Mouse (Mus musculus): Measurements from ENCODE around the gene Dscaml1. TPM values are rescaled to one million over a fixed set of nuclear protein-coding genes. Genes with fewer than 3 reads are reported as not detected.
"Not testable (repeated sequence)": the region's sequence is repeated elsewhere in the genome, so short reads cannot be mapped to it uniquely, and the experiment has no call there.

Gene Dscaml1
- polyA plus RNA-seq, 1 experiment from 2014 or later: 0.55 TPM

DNA sequence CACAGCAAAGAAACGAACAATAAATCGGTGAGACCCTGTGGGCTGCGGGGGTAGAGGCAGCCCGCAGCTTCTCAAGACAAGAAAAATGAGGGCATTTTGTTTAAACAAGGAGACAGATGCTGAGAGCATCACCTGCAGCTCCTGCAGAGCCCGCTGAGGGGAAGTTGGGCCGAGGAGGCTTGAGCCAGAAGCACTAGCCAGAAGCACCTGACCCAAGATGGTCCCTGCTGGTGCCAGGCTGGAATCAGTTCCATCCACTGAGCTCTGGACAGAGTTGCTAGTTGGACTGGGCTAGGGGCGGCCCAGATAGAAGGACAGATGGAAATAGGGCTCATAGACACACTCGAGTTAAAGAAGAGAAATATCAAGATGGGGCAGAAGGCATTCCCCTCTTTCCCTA, 340.7 kb downstream of the Dscaml1 start:
- Histone ChIP-seq H3K36me3 (ENCODE audit: control insufficient read depth, insufficient read depth, low read length) (peaks cover 24% of the 10 kb centered on the region), H3K27me3 (ENCODE audit: control insufficient read depth, insufficient read depth, low read length) (no peaks in the 10 kb centered on the region), H3K9ac (ENCODE audit: low read length) (no peak overlapping the region), H3K4me1 (ENCODE audit: control insufficient read depth in 2 of 2, insufficient read depth in 2 of 2, low read length in 2 of 2) (peaks cover 0 to 2% of the 10 kb centered on the region in 2 experiments; a peak in 1 of 4 replicates), H3K4me2 (ENCODE audit: low read length) (no peak overlapping the region), H3K4me3 (ENCODE audit: control insufficient read depth in 1 of 2, insufficient read depth in 1 of 2, low read depth in 1 of 2, low read length in 2 of 2) (no peak overlapping the region), H3K9me3 (ENCODE audit: control insufficient read depth, low read length) (no peaks in the 10 kb centered on the region), H3K27ac (replicated peaks in 1 of 2; ENCODE audit: control insufficient read depth in 1 of 2, insufficient read depth in 1 of 2, low read depth in 2 of 2, low read length in 2 of 2) (no peak overlapping the region)
- 90% methylated on average over 8 of the region's 8 CpGs for WGBS
- ATAC-seq (ENCODE audit: insufficient number of reproducible peaks, insufficient read depth, low FRiP score, low read depth): no peak

- 68% methylated on average over 17 of the region's 18 CpGs for WGBS
- ATAC-seq (ENCODE audit: insufficient number of reproducible peaks, insufficient read depth, low FRiP score, low read depth): no peak
- peaks cover 0 to 2% of the 10 kb centered on the region in 2 experiments; a peak in 1 of 4 replicates for H3K4me1 ChIP-seq (ENCODE audit: control insufficient read depth in 2 of 2, insufficient read depth in 2 of 2, low read length in 2 of 2)
- H3K4me2 ChIP-seq (ENCODE audit: low read length): no peak overlapping the region
- no peaks in the 10 kb centered on the region for H3K27me3 ChIP-seq (ENCODE audit: control insufficient read depth, insufficient read depth, low read length)
- peaks cover 30% of the 10 kb centered on the region for H3K36me3 ChIP-seq (ENCODE audit: control insufficient read depth, insufficient read depth, low read length)
- no peaks in the 10 kb centered on the region for H3K9me3 ChIP-seq (ENCODE audit: control insufficient read depth, low read length)
- no peak overlapping the region for H3K4me3 ChIP-seq (ENCODE audit: control insufficient read depth in 1 of 2, insufficient read depth in 1 of 2, low read depth in 1 of 2, low read length in 2 of 2)
- no peak overlapping the region for H3K9ac ChIP-seq (ENCODE audit: low read length)
- no peak overlapping the region for H3K27ac ChIP-seq (replicated peaks in 1 of 2; ENCODE audit: control insufficient read depth in 1 of 2, insufficient read depth in 1 of 2, low read depth in 2 of 2, low read length in 2 of 2)
These were observed 342.0 kb downstream of the Dscaml1 start for GRCm38 (mm10) chr9:45768421-45768820.

DNA sequence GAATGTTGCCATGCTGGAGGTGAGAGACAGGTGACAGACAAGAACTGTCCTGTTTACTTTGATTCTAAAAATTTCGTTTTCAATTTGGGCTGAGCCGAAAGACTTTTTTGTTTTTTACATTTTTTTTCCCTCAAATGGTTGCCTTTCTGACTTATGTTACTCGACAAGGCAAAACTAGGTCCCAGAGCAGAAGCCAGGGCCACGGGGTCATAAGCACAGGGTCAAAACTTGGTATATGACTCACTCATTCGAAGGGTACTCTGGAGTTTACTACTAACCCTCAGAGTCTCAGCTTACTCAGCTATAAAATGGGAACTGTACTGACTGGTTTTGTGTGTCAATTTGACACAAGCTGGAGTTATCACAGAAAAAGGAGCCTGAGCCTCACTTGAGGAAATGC, 343.2 kb downstream of the Dscaml1 start:
- peaks cover 0 to 2% of the 10 kb centered on the region in 2 experiments; a peak in 1 of 4 replicates for H3K4me1 ChIP-seq (ENCODE audit: control insufficient read depth in 2 of 2, insufficient read depth in 2 of 2, low read length in 2 of 2)
- no peak overlapping the region for H3K4me3 ChIP-seq (ENCODE audit: control insufficient read depth in 1 of 2, insufficient read depth in 1 of 2, low read depth in 1 of 2, low read length in 2 of 2)
- H3K9ac ChIP-seq (ENCODE audit: low read length): no peak overlapping the region
- ATAC-seq (ENCODE audit: insufficient number of reproducible peaks, insufficient read depth, low FRiP score, low read depth): no peak
- H3K27ac ChIP-seq (replicated peaks in 1 of 2; ENCODE audit: control insufficient read depth in 1 of 2, insufficient read depth in 1 of 2, low read depth in 2 of 2, low read length in 2 of 2): no peak overlapping the region
- H3K9me3 ChIP-seq (ENCODE audit: control insufficient read depth, low read length): no peaks in the 10 kb centered on the region
- WGBS: 86% methylated on average over 5 of the region's 5 CpGs
- no peak overlapping the region for H3K4me2 ChIP-seq (ENCODE audit: low read length)
- H3K27me3 ChIP-seq (ENCODE audit: control insufficient read depth, insufficient read depth, low read length): no peaks in the 10 kb centered on the region
- peaks cover 42% of the 10 kb centered on the region for H3K36me3 ChIP-seq (ENCODE audit: control insufficient read depth, insufficient read depth, low read length)

DNA sequence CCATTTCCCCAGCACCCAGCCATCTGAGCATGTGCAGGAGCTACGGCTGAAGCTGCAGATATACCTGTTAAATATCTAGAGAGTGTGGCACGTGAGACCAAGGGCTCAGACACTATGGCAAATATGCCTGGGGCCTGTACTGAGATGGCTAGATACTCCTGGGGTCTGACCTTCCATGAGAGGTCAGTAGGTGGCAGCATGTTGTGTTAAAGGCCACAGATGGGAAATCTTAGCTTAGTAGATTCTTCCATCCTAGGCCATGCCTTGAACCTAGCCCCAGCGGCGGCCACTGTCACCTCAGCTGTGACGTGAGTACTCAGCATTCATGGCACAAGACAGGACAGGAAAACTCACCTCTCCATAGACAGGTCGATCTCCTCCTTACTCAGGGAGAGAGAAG, 347.7 kb downstream of the Dscaml1 start:
- H3K27ac ChIP-seq (replicated peaks in 1 of 2; ENCODE audit: control insufficient read depth in 1 of 2, insufficient read depth in 1 of 2, low read depth in 2 of 2, low read length in 2 of 2): no peak overlapping the region
- no peak overlapping the region for H3K4me2 ChIP-seq (ENCODE audit: low read length)
- no peak overlapping the region for H3K9ac ChIP-seq (ENCODE audit: low read length)
- H3K36me3 ChIP-seq (ENCODE audit: control insufficient read depth, insufficient read depth, low read length): peaks cover 68% of the 10 kb centered on the region
- H3K4me3 ChIP-seq (ENCODE audit: control insufficient read depth in 1 of 2, insufficient read depth in 1 of 2, low read depth in 1 of 2, low read length in 2 of 2): no peak overlapping the region
- H3K27me3 ChIP-seq (ENCODE audit: control insufficient read depth, insufficient read depth, low read length): no peaks in the 10 kb centered on the region
- 83% methylated on average over 6 of the region's 6 CpGs for WGBS
- H3K4me1 ChIP-seq (ENCODE audit: control insufficient read depth in 2 of 2, insufficient read depth in 2 of 2, low read length in 2 of 2): no peaks in the 10 kb centered on the region
- no peaks in the 10 kb centered on the region for H3K9me3 ChIP-seq (ENCODE audit: control insufficient read depth, low read length)
- no peak for ATAC-seq (ENCODE audit: insufficient number of reproducible peaks, insufficient read depth, low FRiP score, low read depth)

GRCm38 (mm10) chr9:45776176-45776575, 349.7 kb downstream of the Dscaml1 start:
- 65% methylated on average over 3 of the region's 3 CpGs for WGBS
- H3K4me1 ChIP-seq (ENCODE audit: control insufficient read depth in 2 of 2, insufficient read depth in 2 of 2, low read length in 2 of 2); H3K27ac ChIP-seq (replicated peaks in 1 of 2; ENCODE audit: control insufficient read depth in 1 of 2, insufficient read depth in 1 of 2, low read depth in 2 of 2, low read length in 2 of 2); H3K4me2 ChIP-seq (ENCODE audit: low read length); H3K27me3 ChIP-seq (ENCODE audit: control insufficient read depth, insufficient read depth, low read length); H3K9me3 ChIP-seq (ENCODE audit: control insufficient read depth, low read length); ATAC-seq (ENCODE audit: insufficient number of reproducible peaks, insufficient read depth, low FRiP score, low read depth); H3K4me3 ChIP-seq (ENCODE audit: control insufficient read depth in 1 of 2, insufficient read depth in 1 of 2, low read depth in 1 of 2, low read length in 2 of 2); H3K9ac ChIP-seq (ENCODE audit: low read length): not testable (repeated sequence)
- peaks cover 64% of the 10 kb centered on the region for H3K36me3 ChIP-seq (ENCODE audit: control insufficient read depth, insufficient read depth, low read length)

- 81% methylated on average over 6 of the region's 6 CpGs for WGBS
- Histone ChIP-seq H3K9ac (ENCODE audit: low read length) (no peak overlapping the region), H3K27ac (replicated peaks in 1 of 2; ENCODE audit: control insufficient read depth in 1 of 2, insufficient read depth in 1 of 2, low read depth in 2 of 2, low read length in 2 of 2) (no peak overlapping the region)
These were observed 352.8 kb downstream of the Dscaml1 start for GRCm38 (mm10) chr9:45779201-45779600.

DNA sequence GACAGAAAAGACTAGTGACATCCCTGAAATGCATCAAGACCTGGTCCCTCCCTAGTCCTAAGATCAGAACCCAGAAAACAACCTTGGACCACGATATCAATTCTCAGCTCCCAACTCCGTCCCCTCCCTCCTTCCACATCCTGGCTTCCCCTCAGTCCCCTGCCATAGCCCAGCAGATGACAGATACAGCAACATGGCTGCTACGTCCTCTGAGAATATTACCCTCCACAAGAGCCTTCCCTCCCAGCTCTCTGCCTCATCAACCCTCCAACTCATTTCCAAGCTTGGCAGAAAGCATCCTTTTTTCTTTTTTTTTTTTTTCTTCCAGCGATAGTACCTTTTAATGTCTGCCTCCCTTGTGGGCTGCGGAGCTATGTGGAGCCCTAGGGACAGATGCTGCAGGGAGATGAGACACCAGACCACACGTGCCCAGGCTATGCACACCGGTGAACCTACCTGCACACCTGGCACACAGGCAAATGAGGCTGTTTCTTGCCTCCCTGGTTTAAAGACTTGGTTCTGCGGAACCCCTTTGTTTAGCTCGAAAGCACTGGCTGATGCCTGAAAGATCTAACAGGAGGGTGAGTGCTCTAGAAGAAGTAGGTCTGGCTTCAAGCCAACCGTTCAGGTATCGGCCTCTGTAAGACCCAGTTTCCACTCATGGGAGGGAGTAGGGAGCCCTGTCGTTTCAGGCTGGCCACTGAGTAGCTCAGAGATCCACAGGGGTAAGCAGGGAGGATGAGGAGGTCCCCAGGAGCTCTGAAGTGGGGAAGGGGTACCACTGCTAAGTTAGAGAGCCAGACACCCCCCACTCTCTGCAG, 357.0 kb downstream of the Dscaml1 start:
- Histone ChIP-seq H3K36me3 (ENCODE audit: control insufficient read depth, insufficient read depth, low read length) (peaks cover 17% of the 10 kb centered on the region), H3K4me2 (ENCODE audit: low read length) (no peak overlapping the region), H3K9ac (ENCODE audit: low read length) (no peak overlapping the region), H3K4me3 (ENCODE audit: control insufficient read depth in 1 of 2, insufficient read depth in 1 of 2, low read depth in 1 of 2, low read length in 2 of 2) (no peak overlapping the region), H3K9me3 (ENCODE audit: control insufficient read depth, low read length) (no peaks in the 10 kb centered on the region), H3K27ac (replicated peaks in 1 of 2; ENCODE audit: control insufficient read depth in 1 of 2, insufficient read depth in 1 of 2, low read depth in 2 of 2, low read length in 2 of 2) (no peak overlapping the region), H3K4me1 (ENCODE audit: control insufficient read depth in 2 of 2, insufficient read depth in 2 of 2, low read length in 2 of 2) (peaks cover 11 to 18% of the 10 kb centered on the region in 2 experiments), H3K27me3 (ENCODE audit: control insufficient read depth, insufficient read depth, low read length) (no peaks in the 10 kb centered on the region)
- WGBS: 81% methylated on average over 12 of the region's 12 CpGs
- no peak for ATAC-seq (ENCODE audit: insufficient number of reproducible peaks, insufficient read depth, low FRiP score, low read depth)

More at GRCm38 (mm10) chr9:45779201-45779600, 352.8 kb downstream of the Dscaml1 start:
- H3K4me2 ChIP-seq (ENCODE audit: low read length): no peak overlapping the region
- H3K4me3 ChIP-seq (ENCODE audit: control insufficient read depth in 1 of 2, insufficient read depth in 1 of 2, low read depth in 1 of 2, low read length in 2 of 2): no peak overlapping the region
- peaks cover 41% of the 10 kb centered on the region for H3K36me3 ChIP-seq (ENCODE audit: control insufficient read depth, insufficient read depth, low read length)
- ATAC-seq (ENCODE audit: insufficient number of reproducible peaks, insufficient read depth, low FRiP score, low read depth): no peak
- no peaks in the 10 kb centered on the region for H3K4me1 ChIP-seq (ENCODE audit: control insufficient read depth in 2 of 2, insufficient read depth in 2 of 2, low read length in 2 of 2)
- H3K9me3 ChIP-seq (ENCODE audit: control insufficient read depth, low read length): no peaks in the 10 kb centered on the region
- H3K27me3 ChIP-seq (ENCODE audit: control insufficient read depth, insufficient read depth, low read length): no peaks in the 10 kb centered on the region
